Mouse (Mus musculus) E14TG2a.4 (cell line): ENCODE data around the gene Poc1b.

Experiments
- CTCF ChIP-seq: conservative IDR thresholded peaks from 2 replicates; pipeline ENCODE4 v1.5.1; 2014; ENCODE audit warnings: low read length
- NANOG ChIP-seq: IDR thresholded peaks from 2 replicates; pipeline ENCODE4 v1.6.1; 2014; ENCODE audit warnings: borderline replicate concordance, low read length, mixed read lengths
- POU5F1 ChIP-seq: IDR thresholded peaks from 2 replicates; pipeline ENCODE4 v1.6.1; 2014; ENCODE audit warnings: low read length, borderline replicate concordance

DNA sequence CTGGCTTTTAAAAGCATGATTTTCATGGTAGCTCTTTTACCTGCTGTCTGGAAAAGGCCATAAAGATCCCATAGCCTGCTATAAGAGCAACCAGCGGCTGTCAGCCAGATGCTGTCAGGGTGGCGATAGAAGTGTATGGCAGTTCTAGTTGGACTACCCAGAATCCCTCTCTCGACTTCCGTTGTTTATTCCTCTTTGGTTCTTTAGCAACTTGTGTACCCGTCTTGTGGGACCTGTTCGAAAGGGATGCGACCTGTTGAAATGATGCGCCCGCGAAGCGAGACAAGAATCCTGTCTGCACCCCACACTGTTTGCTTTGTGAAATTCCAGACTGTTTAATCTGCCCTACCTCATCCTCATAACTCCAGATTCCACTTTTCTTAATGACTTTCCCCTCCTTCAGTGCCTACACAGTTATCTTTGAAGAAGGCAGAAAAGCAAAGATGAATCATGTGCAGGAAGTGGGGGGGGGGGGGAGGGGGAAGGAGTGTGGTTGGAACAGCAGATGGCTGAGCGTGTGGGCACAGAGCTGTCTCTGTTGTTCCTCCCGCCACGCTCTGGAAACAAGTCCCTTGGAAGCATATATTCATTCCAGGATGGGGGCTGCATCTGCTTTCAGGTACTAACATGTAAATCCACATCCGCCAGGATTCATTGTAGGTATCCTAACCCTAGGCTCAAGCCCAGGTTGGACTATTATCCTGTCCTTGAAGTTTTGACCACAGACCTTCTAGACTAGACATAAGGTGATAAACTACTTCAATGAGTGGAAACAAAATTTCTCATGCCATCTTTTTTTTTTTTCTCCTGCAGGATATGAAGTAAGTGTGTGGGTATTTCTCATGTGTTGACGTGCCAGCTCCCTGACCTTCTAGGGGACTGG is 135.2 kb downstream of the Poc1b start:
- TF ChIP-seq CTCF = no peak
- TF ChIP-seq POU5F1 = no peak
- no peak for TF ChIP-seq NANOG
